Mouse (Mus musculus) heart, adult 2 months (tissue): ENCODE results near the gene Vta1. TPM values are rescaled to one million over a fixed set of nuclear protein-coding genes. Genes with fewer than 3 reads are reported as not detected.
A peak's percentile ranks its signal among the peaks of the same experiment; 100 is the strongest.

ENCODE experiments used
- DNase-seq, 2 experiments: peaks; one replicate each; pipeline ENCODE4 v3.0.0; 2021
- H3K27ac ChIP-seq: fragments of 200-600 bp; 2 replicates; pipeline ENCODE4 v1.8.1; 2022
- H3K27me3 ChIP-seq: fragments of 200-500 bp; 2 replicates; pipeline ENCODE4 v1.6.1; 2012; ENCODE audit warnings: mild to moderate bottlenecking, low read length, inconsistent platforms, mixed read lengths; ENCODE audit not compliant: control insufficient read depth, insufficient read depth
- H3K36me3 ChIP-seq: fragments of 200-500 bp; 2 replicates; pipeline ENCODE4 v1.6.1; 2012; ENCODE audit warnings: low read length, inconsistent platforms; ENCODE audit not compliant: control insufficient read depth, insufficient read depth
- H3K4me1 ChIP-seq: fragments of 200-500 bp; 2 replicates; pipeline ENCODE4 v1.6.1; 2011; ENCODE audit warnings: low read length; ENCODE audit not compliant: control insufficient read depth, insufficient read depth
- H3K4me3 ChIP-seq: fragments of 200-600 bp; 2 replicates; pipeline ENCODE4 v1.8.1; 2022
- H3K79me2 ChIP-seq: fragments of 200-500 bp; replicated peaks from 2 replicates; pipeline ENCODE4 v1.6.1; 2012; ENCODE audit warnings: mild to moderate bottlenecking, inconsistent platforms, low read length, moderate library complexity, mixed read lengths; ENCODE audit not compliant: control insufficient read depth, insufficient read depth
- H3K9ac ChIP-seq: fragments of 200-500 bp; 2 replicates; pipeline ENCODE4 v1.6.1; 2012; ENCODE audit warnings: low read depth, mild to moderate bottlenecking, control low read depth, inconsistent platforms, low read length, mixed read lengths
- CTCF ChIP-seq: fragments of 200-600 bp; IDR thresholded peaks from 2 replicates; pipeline ENCODE4 v1.8.1; 2022; ENCODE audit warnings: antibody characterized with exemption, mild to moderate bottlenecking, moderate library complexity
- EP300 ChIP-seq: fragments of 200-500 bp; IDR thresholded peaks from 2 replicates; pipeline ENCODE4 v1.6.1; 2011; ENCODE audit warnings: low read depth, low read length, control low read depth; ENCODE audit not compliant: insufficient read depth
- POLR2A ChIP-seq: fragments of 200-500 bp; IDR thresholded peaks from 2 replicates; pipeline ENCODE4 v1.6.1; 2011; ENCODE audit warnings: mild to moderate bottlenecking, low read depth, low read length, control low read depth; ENCODE audit not compliant: insufficient read depth
- WGBS: fragments of 180-500 bp; shearing (Covaris S2); methylation state at CpG from one replicate; pipeline ENCODE4 v1.1.7; 2018; 5-methylcytosine and 5-hydroxymethylcytosine counted together
- intact Hi-C: fragments of 180-260 bp; cut with DNase I; formaldehyde crosslinking; loops from one replicate; pipeline ENCODE4 v1.15.1; 2025
- long read RNA-seq: library from polyadenylated mRNA; stranded (forward); transcript quantifications from one replicate; pipeline ENCODE4 v2.0.0, GENCODE M21; 2021
- polyA plus RNA-seq: library from polyadenylated mRNA; depleted of rRNA; stranded (reverse); fragments of >200 nt; gene quantifications from 2 replicates; pipeline ENCODE4 v1.2.3, GENCODE M21; 2012; rRNA removed
- total RNA-seq, 2 experiments: library from RNA; stranded (reverse); gene quantifications; 2 replicates each; pipeline ENCODE4 v1.2.3; 2021

Gene Vta1
- total RNA-seq (10 to 100 TPM; 29.6 to 33.7 TPM), polyA plus RNA-seq (42.2 and 51.9 TPM in 2 replicates)
- long read RNA-seq, transcript Vta1-205 (8 exons, 1,974 nt): major isoform, 29 of 30 reads
- long read RNA-seq, partial matches to known transcripts: 0 of 30 reads
- long read RNA-seq, other reads (novel, unspliced or antisense): 0 of 30 reads

GRCm38 (mm10) chr10:14705072-14706066 lies at the start of gene Vta1, which contains the start of gene Nmbr:
TSS of gene Vta1 (minus strand) at chr10:14705560.
TSS of gene Nmbr (plus strand) at chr10:14705591.
- peak; percentile 98 to 99 for DNase-seq
- Histone ChIP-seq H3K79me2 (peaks cover 8% of the 10 kb centered on the region), H3K9ac (peak within 1 kb of the TSS; percentile 89), H3K36me3 (peaks cover 4% of the 10 kb centered on the region), H3K27me3 (no peaks in the 10 kb centered on the region), H3K4me3 (peak within 1 kb of the TSS; percentile 99), H3K4me1 (no peaks in the 10 kb centered on the region; the same call in 1 of the 2 replicates), H3K27ac (peak within 1 kb of the TSS; percentile 62)
- intact Hi-C loops: loop anchor here (1.0 to 2.0 kb wide), 2 partner anchors 255 to 303 kb away; no protein-coding TSS in a partner anchor
- WGBS: 1% methylated on average over 50 of the region's 50 CpGs
- TF ChIP-seq CTCF: peak; percentile 89
- peak; percentile 96 for TF ChIP-seq EP300
- peak; percentile 69 for TF ChIP-seq POLR2A

- TF ChIP-seq CTCF (peak; percentile 70), EP300 (no peak), POLR2A (no peak)
- no peak overlapping the region for H3K4me3 ChIP-seq
- H3K9ac ChIP-seq: no peak overlapping the region
- H3K36me3 ChIP-seq: no peaks in the 10 kb centered on the region
- H3K27ac ChIP-seq: no peak overlapping the region
- H3K79me2 ChIP-seq: no peaks in the 10 kb centered on the region
- H3K4me1 ChIP-seq: no peaks in the 10 kb centered on the region
- intact Hi-C loops: loop anchor here (10.0 kb wide), 1 partner anchor 441 kb away; no protein-coding TSS in a partner anchor
- no peaks in the 10 kb centered on the region for H3K27me3 ChIP-seq
- DNase-seq: no peak
- whole genome bisulfite sequencing: 3% methylated on average over 2 of the region's 2 CpGs
These were observed 28.9 kb upstream of the Vta1 start for GRCm38 (mm10) chr10:14734285-14734684.

- no peak for DNase-seq
- Histone ChIP-seq H3K36me3 (no peaks in the 10 kb centered on the region), H3K9ac (no peak overlapping the region), H3K4me1 (no peaks in the 10 kb centered on the region), H3K27me3 (no peaks in the 10 kb centered on the region), H3K79me2 (no peaks in the 10 kb centered on the region), H3K4me3 (no peak overlapping the region), H3K27ac (no peak overlapping the region)
- no peak for TF ChIP-seq EP300
- TF ChIP-seq CTCF: no peak
- no peak for TF ChIP-seq POLR2A
- intact Hi-C loops: no loop called here
- 36% methylated on average over 9 of the region's 9 CpGs for WGBS
These were observed 20.3 kb upstream of the Vta1 start for GRCm38 (mm10) chr10:14725671-14726070.

- no peaks in the 10 kb centered on the region for H3K27me3 ChIP-seq
- H3K27ac ChIP-seq: no peak within 1 kb of the TSS
- H3K79me2 ChIP-seq: no peaks in the 10 kb centered on the region
- H3K4me1 ChIP-seq: no peaks in the 10 kb centered on the region
- intact Hi-C loops: no loop called here
- no peak within 1 kb of the TSS for H3K9ac ChIP-seq
- TF ChIP-seq POLR2A (no peak), EP300 (no peak), CTCF (no peak)
- H3K36me3 ChIP-seq: no peaks in the 10 kb centered on the region
- DNase-seq: no peak
- no peak within 1 kb of the TSS for H3K4me3 ChIP-seq
- WGBS: 49% methylated on average over 3 of the region's 3 CpGs
These were observed 12.8 kb upstream of the Vta1 start, which contains the start of gene Gje1 for GRCm38 (mm10) chr10:14718114-14718513. TSS of gene Gje1 (minus strand) at chr10:14718214.

GRCm38 (mm10) chr10:14703830-14704420 lies 1.4 kb downstream of the Vta1 start:
- intact Hi-C loops: loop anchor here (2.0 kb wide), 1 partner anchor 253 kb away; no protein-coding TSS in a partner anchor
- no peak for DNase-seq
- H3K4me1 ChIP-seq: no peaks in the 10 kb centered on the region; the same call in 1 of the 2 replicates
- H3K4me3 ChIP-seq: peak overlapping the region; percentile 99; the same call in 1 of the 2 replicates
- peaks cover 8% of the 10 kb centered on the region for H3K79me2 ChIP-seq
- H3K27ac ChIP-seq: no peak overlapping the region
- H3K36me3 ChIP-seq: peaks cover 4% of the 10 kb centered on the region
- no peak overlapping the region for H3K9ac ChIP-seq
- TF ChIP-seq POLR2A (no peak), EP300 (no peak), CTCF (no peak)
- no peaks in the 10 kb centered on the region for H3K27me3 ChIP-seq
- 48% methylated on average over 4 of the region's 4 CpGs for WGBS
